Mouse (Mus musculus) adrenal gland, adult 2 months (tissue): ENCODE results near the gene Pkd2. TPM values are rescaled to one million over a fixed set of nuclear protein-coding genes. Genes with fewer than 3 reads are reported as not detected.
"Not testable (repeated sequence)": the region's sequence is repeated elsewhere in the genome, so short reads cannot be mapped to it uniquely, and the experiment has no call there.

ENCODE experiments used
- DNase-seq: peaks from one replicate; pipeline ENCODE4 v3.0.0; 2021
- long read RNA-seq: library from polyadenylated mRNA; stranded (forward); transcript quantifications from one replicate; pipeline ENCODE4 v2.0.0, GENCODE M21; 2021
- polyA plus RNA-seq: library from polyadenylated mRNA; depleted of rRNA; stranded (reverse); fragments of >200 nt; gene quantifications from 2 replicates; pipeline ENCODE4 v1.2.3, GENCODE M21; 2012; rRNA removed
- total RNA-seq, 2 experiments: library from RNA; stranded (reverse); gene quantifications; 2 replicates each; pipeline ENCODE4 v1.2.3; 2021

Gene Pkd2
- total RNA-seq (10 to 100 TPM; 33.0 to 44.4 TPM), polyA plus RNA-seq (21.9 and 33.1 TPM in 2 replicates)
- long read RNA-seq, full-length matches to known transcripts, result 19 of 24 reads
- long read RNA-seq, partial matches to known transcripts, result 1 of 24 reads
- long read RNA-seq, other reads (novel, unspliced or antisense), result 4 of 24 reads

- DNase-seq, result peak; percentile 92
Observed at GRCm38 (mm10) chr5:104458832-104459705, at the start of gene Pkd2. TSS of gene Pkd2 (plus strand) at chr5:104459450.

- DNase-seq, result no peak
Observed at GRCm38 (mm10) chr5:104415999-104416398, 43.3 kb upstream of the Pkd2 start.

- no peak for DNase-seq
Observed at GRCm38 (mm10) chr5:104417028-104417427, 42.2 kb upstream of the Pkd2 start.

- DNase-seq, result no peak
Observed at GRCm38 (mm10) chr5:104417721-104418120, 41.5 kb upstream of the Pkd2 start.

GRCm38 (mm10) chr5:104422039-104422438 lies 37.2 kb upstream of the Pkd2 start:
- DNase-seq, result no peak

- no peak for DNase-seq
Observed at GRCm38 (mm10) chr5:104423861-104424260, 35.4 kb upstream of the Pkd2 start.

GRCm38 (mm10) chr5:104425949-104426348 lies 33.3 kb upstream of the Pkd2 start:
- no peak for DNase-seq

- DNase-seq, result peak; percentile 59
Observed at GRCm38 (mm10) chr5:104432886-104433285, 26.4 kb upstream of the Pkd2 start.

- peak; percentile 43 for DNase-seq
Observed at GRCm38 (mm10) chr5:104433968-104434565, 25.2 kb upstream of the Pkd2 start.

- DNase-seq, result peak; percentile 15
Observed at GRCm38 (mm10) chr5:104434835-104435301, 24.4 kb upstream of the Pkd2 start, which contains the start of gene Spp1. TSS of gene Spp1 (plus strand) at chr5:104435118.

GRCm38 (mm10) chr5:104436406-104437076 lies 22.7 kb upstream of the Pkd2 start:
- peak; percentile 53 for DNase-seq

GRCm38 (mm10) chr5:104442396-104442795 lies 16.9 kb upstream of the Pkd2 start:
- DNase-seq, result no peak

GRCm38 (mm10) chr5:104442850-104443249 lies 16.4 kb upstream of the Pkd2 start:
- no peak for DNase-seq

GRCm38 (mm10) chr5:104446156-104446555 lies 13.1 kb upstream of the Pkd2 start:
- DNase-seq, result peak; percentile 83

- DNase-seq, result not testable (repeated sequence)
Observed at GRCm38 (mm10) chr5:104448346-104448745, 10.9 kb upstream of the Pkd2 start.

GRCm38 (mm10) chr5:104449491-104449890 lies 9.8 kb upstream of the Pkd2 start:
- DNase-seq, result no peak

GRCm38 (mm10) chr5:104453075-104453474 lies 6.2 kb upstream of the Pkd2 start:
- DNase-seq, result peak; percentile 69

- no peak for DNase-seq
Observed at GRCm38 (mm10) chr5:104454564-104454963, 4.7 kb upstream of the Pkd2 start.

GRCm38 (mm10) chr5:104459706-104460455 lies 631 bp downstream of the Pkd2 start:
- peak; percentile 69 for DNase-seq

- DNase-seq, result no peak
Observed at GRCm38 (mm10) chr5:104460456-104460838, 1.2 kb downstream of the Pkd2 start.

GRCm38 (mm10) chr5:104460856-104461255 lies 1.6 kb downstream of the Pkd2 start:
- peak; percentile 25 for DNase-seq
